Mouse (Mus musculus): ENCODE results near the gene Lingo3. TPM values are rescaled to one million over a fixed set of nuclear protein-coding genes. Genes with fewer than 3 reads are reported as not detected.

Gene Lingo3
- polyA plus RNA-seq, 1 experiment from 2014 or later, result 0.61 TPM

GRCm38 (mm10) chr10:80841685-80842084 is 2.2 kb downstream of the Lingo3 start:
- no peak overlapping the region for H3K27ac ChIP-seq
- H3K9me3 ChIP-seq (replicated peaks; ENCODE audit: low read length), result no peaks in the 10 kb centered on the region
- H3K9ac ChIP-seq (ENCODE audit: low read depth, low read length), result no peak overlapping the region
- no peak overlapping the region for H3K4me2 ChIP-seq (ENCODE audit: low read length)
- no peak overlapping the region for H3K4me3 ChIP-seq (replicated peaks; ENCODE audit: low read depth, low read length)
- no peaks in the 10 kb centered on the region for H3K4me1 ChIP-seq (replicated peaks; ENCODE audit: insufficient read depth, low read length)
- no peak for TF ChIP-seq CTCF (IDR thresholded peaks at IDR 0.05; ENCODE audit: low read depth)
- peaks cover 21% of the 10 kb centered on the region for H3K27me3 ChIP-seq (ENCODE audit: insufficient read depth, low read length)
- no peaks in the 10 kb centered on the region for H3K36me3 ChIP-seq (ENCODE audit: insufficient read depth, low read length)
- ATAC-seq (replicated peaks; ENCODE audit: low FRiP score, low read depth), result no peak
- 89% methylated on average over 2 of the region's 2 CpGs for whole genome bisulfite sequencing
- no peak for DNase-seq (ENCODE audit: low spot score)

DNA sequence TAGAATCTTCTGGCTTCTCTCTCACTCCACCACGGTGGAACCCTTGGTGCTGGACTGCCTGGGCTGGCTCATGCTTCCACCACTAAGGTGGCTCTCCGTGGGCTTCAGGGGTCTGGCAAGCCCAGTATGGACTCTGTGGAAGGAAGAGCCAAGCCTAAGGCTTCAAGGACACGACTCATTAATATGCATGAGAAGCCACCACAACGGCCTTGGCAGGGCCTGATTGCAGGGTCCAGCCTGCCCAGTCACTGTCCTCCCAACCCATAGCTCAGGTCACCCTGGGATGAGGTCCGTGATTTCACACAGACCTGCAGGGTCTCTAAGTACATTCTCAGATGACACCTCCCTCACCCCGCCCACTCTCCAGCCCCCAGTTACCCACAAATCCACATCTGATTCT is 4.0 kb downstream of the Lingo3 start:
- no peak for TF ChIP-seq CTCF (IDR thresholded peaks at IDR 0.05; ENCODE audit: low read depth)
- Histone ChIP-seq H3K4me1 (replicated peaks; ENCODE audit: insufficient read depth, low read length) (no peaks in the 10 kb centered on the region), H3K27ac (no peak overlapping the region), H3K27me3 (ENCODE audit: insufficient read depth, low read length) (peaks cover 29% of the 10 kb centered on the region), H3K36me3 (ENCODE audit: insufficient read depth, low read length) (no peaks in the 10 kb centered on the region), H3K9me3 (replicated peaks; ENCODE audit: low read length) (no peaks in the 10 kb centered on the region), H3K4me3 (replicated peaks; ENCODE audit: low read depth, low read length) (no peak overlapping the region), H3K9ac (ENCODE audit: low read depth, low read length) (no peak overlapping the region), H3K4me2 (ENCODE audit: low read length) (no peak overlapping the region)
- ATAC-seq (replicated peaks; ENCODE audit: low FRiP score, low read depth), result no peak
- DNase-seq (ENCODE audit: low spot score), result no peak
- 57% methylated on average over 6 of the region's 6 CpGs for WGBS

GRCm38 (mm10) chr10:80838346-80838912 is 5.4 kb downstream of the Lingo3 start:
- no peaks in the 10 kb centered on the region for H3K36me3 ChIP-seq (ENCODE audit: insufficient read depth, low read length)
- TF ChIP-seq CTCF (IDR thresholded peaks at IDR 0.05; ENCODE audit: low read depth), result no peak
- no peak overlapping the region for H3K9ac ChIP-seq (ENCODE audit: low read depth, low read length)
- 66% methylated on average over 2 of the region's 2 CpGs for WGBS
- no peak for DNase-seq (ENCODE audit: low spot score)
- no peak overlapping the region for H3K4me3 ChIP-seq (replicated peaks; ENCODE audit: low read depth, low read length)
- no peak overlapping the region for H3K27ac ChIP-seq
- no peak for ATAC-seq (replicated peaks; ENCODE audit: low FRiP score, low read depth)
- H3K4me1 ChIP-seq (replicated peaks; ENCODE audit: insufficient read depth, low read length), result no peaks in the 10 kb centered on the region
- H3K4me2 ChIP-seq (ENCODE audit: low read length), result no peak overlapping the region
- H3K9me3 ChIP-seq (replicated peaks; ENCODE audit: low read length), result no peaks in the 10 kb centered on the region
- H3K27me3 ChIP-seq (ENCODE audit: insufficient read depth, low read length), result peaks cover 18% of the 10 kb centered on the region

GRCm38 (mm10) chr10:80837827-80838226 is 6.0 kb downstream of the Lingo3 start:
- Histone ChIP-seq H3K27me3 (ENCODE audit: insufficient read depth, low read length) (peaks cover 13% of the 10 kb centered on the region; the same call in 1 of the 2 replicates), H3K4me2 (ENCODE audit: low read length) (no peak overlapping the region), H3K9ac (ENCODE audit: low read depth, low read length) (no peak overlapping the region), H3K27ac (no peak overlapping the region), H3K9me3 (replicated peaks; ENCODE audit: low read length) (no peaks in the 10 kb centered on the region), H3K36me3 (ENCODE audit: insufficient read depth, low read length) (no peaks in the 10 kb centered on the region), H3K4me3 (replicated peaks; ENCODE audit: low read depth, low read length) (no peak overlapping the region), H3K4me1 (replicated peaks; ENCODE audit: insufficient read depth, low read length) (no peaks in the 10 kb centered on the region)
- WGBS, result 32% methylated on average over 2 of the region's 2 CpGs
- no peak for DNase-seq (ENCODE audit: low spot score)
- no peak for TF ChIP-seq CTCF (IDR thresholded peaks at IDR 0.05; ENCODE audit: low read depth)
- ATAC-seq (replicated peaks; ENCODE audit: low FRiP score, low read depth), result no peak

- TF ChIP-seq CTCF (IDR thresholded peaks at IDR 0.05; ENCODE audit: low read depth), result no peak
- peaks cover 13% of the 10 kb centered on the region; the same call in 1 of the 2 replicates for H3K27me3 ChIP-seq (ENCODE audit: insufficient read depth, low read length)
Observed at GRCm38 (mm10) chr10:80836949-80837379, 6.9 kb downstream of the Lingo3 start.

GRCm38 (mm10) chr10:80835617-80836016 is 8.2 kb downstream of the Lingo3 start:
- Histone ChIP-seq H3K4me2 (ENCODE audit: low read length) (no peak overlapping the region), H3K36me3 (ENCODE audit: insufficient read depth, low read length) (no peaks in the 10 kb centered on the region), H3K9me3 (replicated peaks; ENCODE audit: low read length) (no peaks in the 10 kb centered on the region), H3K4me1 (replicated peaks; ENCODE audit: insufficient read depth, low read length) (0 out of 2 replicates have a peak, but pooled peaks cover under 1% of the 10 kb centered on the region), H3K27me3 (ENCODE audit: insufficient read depth, low read length) (peaks cover 13% of the 10 kb centered on the region; the same call in 1 of the 2 replicates), H3K4me3 (replicated peaks; ENCODE audit: low read depth, low read length) (no peak overlapping the region), H3K27ac (no peak overlapping the region), H3K9ac (ENCODE audit: low read depth, low read length) (no peak overlapping the region)
- TF ChIP-seq CTCF (IDR thresholded peaks at IDR 0.05; ENCODE audit: low read depth), result no peak
- ATAC-seq (replicated peaks; ENCODE audit: low FRiP score, low read depth), result no peak
- no peak for DNase-seq (ENCODE audit: low spot score)
- WGBS, result 59% methylated on average over 30 of the region's 30 CpGs

More at GRCm38 (mm10) chr10:80836949-80837379, 6.9 kb downstream of the Lingo3 start:
- no peaks in the 10 kb centered on the region for H3K9me3 ChIP-seq (replicated peaks; ENCODE audit: low read length)
- no peak overlapping the region for H3K4me3 ChIP-seq (replicated peaks; ENCODE audit: low read depth, low read length)
- no peak overlapping the region for H3K9ac ChIP-seq (ENCODE audit: low read depth, low read length)
- no peak overlapping the region for H3K27ac ChIP-seq
- H3K4me2 ChIP-seq (ENCODE audit: low read length), result no peak overlapping the region
- H3K4me1 ChIP-seq (replicated peaks; ENCODE audit: insufficient read depth, low read length), result no peaks in the 10 kb centered on the region
- no peaks in the 10 kb centered on the region for H3K36me3 ChIP-seq (ENCODE audit: insufficient read depth, low read length)
- WGBS, result 49% methylated on average over 7 of the region's 7 CpGs
- no peak for DNase-seq (ENCODE audit: low spot score)
- no peak for ATAC-seq (replicated peaks; ENCODE audit: low FRiP score, low read depth)
